Mouse (Mus musculus): ENCODE measurements at regions not wholly inside any gene's neighbourhood (a gene's known extent, or its start where the extent isn't known, plus 50 kb on each side); places are given as distances from the start of the nearest gene placed in this dataset.

GRCm38 (mm10) chr13:116027147-116027546, 282.3 kb downstream of the Isl1 start:
- ATAC-seq (ENCODE audit: insufficient number of reproducible peaks, low FRiP score, low TSS enrichment): no peak

- ATAC-seq (ENCODE audit: insufficient number of reproducible peaks, low FRiP score, low TSS enrichment): no peak
Observed at GRCm38 (mm10) chr13:116017886-116018285, 291.6 kb downstream of the Isl1 start.

GRCm38 (mm10) chr13:116003733-116004132, 305.8 kb downstream of the Isl1 start:
- no peak for ATAC-seq (ENCODE audit: insufficient number of reproducible peaks, low FRiP score, low TSS enrichment)

- no peak for ATAC-seq (ENCODE audit: insufficient number of reproducible peaks, low FRiP score, low TSS enrichment)
Observed at GRCm38 (mm10) chr13:116002391-116002899, 307.0 kb downstream of the Isl1 start.

GRCm38 (mm10) chr13:115990591-115990990, 318.9 kb downstream of the Isl1 start:
- no peak for ATAC-seq (ENCODE audit: insufficient number of reproducible peaks, low FRiP score, low TSS enrichment)

GRCm38 (mm10) chr13:115989091-115989490, 320.4 kb downstream of the Isl1 start:
- ATAC-seq (ENCODE audit: insufficient number of reproducible peaks, low FRiP score, low TSS enrichment): no peak

- no peak for ATAC-seq (ENCODE audit: insufficient number of reproducible peaks, low FRiP score, low TSS enrichment)
Observed at GRCm38 (mm10) chr13:115986282-115986681, 323.2 kb downstream of the Isl1 start.

GRCm38 (mm10) chr13:115985715-115986114, 323.8 kb downstream of the Isl1 start:
- no peak for ATAC-seq (ENCODE audit: insufficient number of reproducible peaks, low FRiP score, low TSS enrichment)

- no peak for ATAC-seq (ENCODE audit: insufficient number of reproducible peaks, low FRiP score, low TSS enrichment)
Observed at GRCm38 (mm10) chr13:115977890-115978203, 331.6 kb downstream of the Isl1 start.

GRCm38 (mm10) chr13:115977118-115977889, 332.2 kb downstream of the Isl1 start:
- no peak for ATAC-seq (ENCODE audit: insufficient number of reproducible peaks, low FRiP score, low TSS enrichment)

All from cerebellum, adult (tissue).